Mouse (Mus musculus) stomach, postnatal 0 days (tissue): Measurements from ENCODE around the gene Ildr1. TPM values are rescaled to one million over a fixed set of nuclear protein-coding genes. Genes with fewer than 3 reads are reported as not detected.

ENCODE experiments used
- ATAC-seq: fragments of 200-750 bp; cut with Nextera tagmentation; 2 replicates; pipeline ENCODE4 v1.8.0; 2017; ENCODE audit not compliant: low FRiP score, low TSS enrichment
- DNase-seq: peaks from one replicate; pipeline ENCODE4 v3.0.0-alpha.2; 2016; ENCODE audit warnings: low spot score
- H3K27ac ChIP-seq: fragments of 300-500 bp; sonication (generic); replicated peaks from 2 replicates; pipeline ENCODE4 v1.5.1; 2014; ENCODE audit warnings: mild to moderate bottlenecking, control low read depth
- H3K27me3 ChIP-seq: fragments of 300-500 bp; sonication (generic); 2 replicates; pipeline ENCODE4 v1.6.1; 2014; ENCODE audit warnings: low read length; ENCODE audit not compliant: control insufficient read depth, insufficient read depth
- H3K36me3 ChIP-seq: fragments of 300-500 bp; sonication (generic); 2 replicates; pipeline ENCODE4 v1.6.1; 2014; ENCODE audit warnings: low read length, mixed read lengths; ENCODE audit not compliant: control insufficient read depth, insufficient read depth
- H3K4me1 ChIP-seq: fragments of 300-500 bp; sonication (generic); replicated peaks from 2 replicates; pipeline ENCODE4 v1.6.1; 2014; ENCODE audit warnings: antibody characterized with exemption; ENCODE audit not compliant: control insufficient read depth, insufficient read depth
- H3K4me2 ChIP-seq: fragments of 300-500 bp; sonication (generic); replicated peaks from 2 replicates; pipeline ENCODE4 v1.6.1; 2014; ENCODE audit warnings: low read depth, mild to moderate bottlenecking, control low read depth, moderate library complexity
- H3K4me3 ChIP-seq: fragments of 300-500 bp; sonication (generic); 2 replicates; pipeline ENCODE4 v1.5.1; 2014; ENCODE audit warnings: low read depth, low read length, control low read depth
- H3K9ac ChIP-seq: fragments of 300-500 bp; sonication (generic); 2 replicates; pipeline ENCODE4 v1.6.1; 2014; ENCODE audit warnings: mild to moderate bottlenecking, low read length, control low read depth, mixed read lengths
- H3K9me3 ChIP-seq: fragments of 300-500 bp; sonication (generic); 2 replicates; pipeline ENCODE4 v1.6.1; 2016; ENCODE audit warnings: low read length; ENCODE audit not compliant: control insufficient read depth
- CTCF ChIP-seq: IDR thresholded peaks from 2 replicates; pipeline ENCODE4 v1.5.1; 2016; ENCODE audit warnings: antibody characterized with exemption, low read depth, mild to moderate bottlenecking, moderate library complexity
- EP300 ChIP-seq: optimal IDR thresholded peaks from 2 replicates; pipeline ENCODE3; 2016; ENCODE audit warnings: antibody characterized with exemption
- WGBS: fragments of 180-500 bp; shearing (Covaris S2); extraction: QIAGEN DNeasy Blood & Tissue Kit; methylation state at CpG from one replicate; pipeline ENCODE4 v1.1.7; 2014; 5-methylcytosine and 5-hydroxymethylcytosine counted together
- polyA plus RNA-seq: library from polyadenylated mRNA; unstranded; fragments of >200 nt; fragmentation: Nextera tagmentation; extraction: Ambion mirVana; gene quantifications from 2 replicates; pipeline ENCODE4 v1.2.1, GENCODE M21; 2015

The Ildr1 gene
- polyA plus RNA-seq, 1 experiment from 2014 or later = 2.5 TPM

DNA sequence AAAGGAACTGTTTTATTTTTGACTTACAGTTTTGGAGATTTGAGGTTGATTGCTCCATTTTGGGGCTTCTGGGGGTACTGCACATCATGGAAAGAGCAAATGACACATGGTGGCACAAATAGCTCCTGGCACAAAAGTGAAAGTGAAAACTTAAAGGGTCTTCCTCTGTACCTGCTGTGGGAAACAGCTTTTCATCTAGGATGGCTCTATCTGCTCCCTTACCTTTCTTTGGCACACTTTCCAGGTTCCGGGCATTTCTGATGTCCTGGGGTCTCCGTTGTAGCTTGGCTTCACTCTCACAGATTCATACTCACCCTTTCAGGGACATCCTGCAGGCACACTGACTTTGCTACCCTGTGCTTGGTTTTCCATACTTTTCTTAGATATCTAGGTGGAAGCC is 5.7 kb upstream of the Ildr1 start:
- no peak for DNase-seq
- no peak overlapping the region for H3K9ac ChIP-seq
- 90% methylated on average over 2 of the region's 2 CpGs for WGBS
- H3K4me2 ChIP-seq = no peak overlapping the region
- no peak overlapping the region for H3K4me3 ChIP-seq
- H3K27me3 ChIP-seq = no peaks in the 10 kb centered on the region
- TF ChIP-seq EP300 = no peak
- no peak for TF ChIP-seq CTCF
- no peak for ATAC-seq
- no peaks in the 10 kb centered on the region for H3K36me3 ChIP-seq
- H3K9me3 ChIP-seq = no peaks in the 10 kb centered on the region
- no peaks in the 10 kb centered on the region for H3K4me1 ChIP-seq
- H3K27ac ChIP-seq = no peak overlapping the region

DNA sequence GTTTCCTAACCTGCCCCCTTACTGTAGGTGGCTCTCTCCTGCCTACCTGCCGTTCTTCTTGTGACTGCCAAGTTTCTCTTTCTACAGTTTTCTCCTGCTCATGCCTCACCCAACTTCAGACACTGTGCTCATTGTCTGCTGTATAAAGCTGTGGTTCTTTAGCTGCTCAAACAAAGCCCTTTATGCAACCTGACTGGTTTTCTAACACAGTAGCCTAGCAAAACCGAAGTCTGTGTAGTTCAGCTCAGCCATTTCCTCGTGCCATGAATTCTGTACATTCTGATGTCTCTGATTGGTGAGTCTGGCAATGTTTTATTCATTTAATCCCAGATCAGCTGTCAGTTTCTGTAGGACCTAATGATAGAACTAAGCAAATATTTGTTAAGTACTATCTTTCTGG is 2.3 kb upstream of the Ildr1 start:
- H3K27ac ChIP-seq = no peak overlapping the region
- no peaks in the 10 kb centered on the region for H3K9me3 ChIP-seq
- H3K4me3 ChIP-seq = no peak overlapping the region
- no peak for DNase-seq
- WGBS = 46% methylated on average over 3 of the region's 3 CpGs
- TF ChIP-seq CTCF (no peak), EP300 (no peak)
- no peaks in the 10 kb centered on the region; the same call in 1 of the 2 replicates for H3K27me3 ChIP-seq
- H3K4me2 ChIP-seq = no peak overlapping the region
- H3K9ac ChIP-seq = no peak overlapping the region
- no peaks in the 10 kb centered on the region for H3K36me3 ChIP-seq
- H3K4me1 ChIP-seq = no peaks in the 10 kb centered on the region
- 0 out of 2 replicates have a peak, but pooled peaks have one; percentile 45 for ATAC-seq

DNA sequence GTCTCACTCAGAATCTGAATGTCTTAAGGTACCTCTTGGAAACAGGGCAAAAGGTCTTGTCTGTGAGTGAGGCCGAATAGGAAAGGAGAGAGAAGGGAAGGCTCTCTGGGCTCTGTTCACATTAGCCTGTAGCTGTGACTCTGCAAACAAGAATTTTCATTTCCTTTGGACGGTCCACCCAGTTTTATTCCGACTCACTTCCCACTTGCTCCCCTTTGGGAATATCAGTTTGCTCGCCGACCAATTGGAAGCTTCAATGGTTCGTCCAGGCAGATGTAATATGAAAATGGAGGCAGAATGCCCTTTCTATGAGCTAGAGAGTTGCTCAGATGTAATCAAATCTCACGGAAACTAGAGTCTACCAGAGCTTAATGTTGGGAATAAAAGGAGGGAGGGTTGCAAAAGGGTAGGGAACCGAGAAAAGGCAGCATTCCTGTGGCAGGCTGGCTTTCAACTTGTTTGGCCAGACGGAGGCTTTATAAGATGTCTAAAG is 1.1 kb downstream of the Ildr1 start:
- ATAC-seq (no peak), DNase-seq (no peak)
- Histone ChIP-seq H3K4me1 (no peaks in the 10 kb centered on the region), H3K9me3 (no peaks in the 10 kb centered on the region), H3K27ac (no peak overlapping the region), H3K4me3 (no peak overlapping the region), H3K4me2 (no peak overlapping the region), H3K27me3 (no peaks in the 10 kb centered on the region; the same call in 1 of the 2 replicates), H3K36me3 (no peaks in the 10 kb centered on the region), H3K9ac (no peak overlapping the region)
- TF ChIP-seq CTCF = no peak
- no peak for TF ChIP-seq EP300
- 55% methylated on average over 9 of the region's 9 CpGs for WGBS

DNA sequence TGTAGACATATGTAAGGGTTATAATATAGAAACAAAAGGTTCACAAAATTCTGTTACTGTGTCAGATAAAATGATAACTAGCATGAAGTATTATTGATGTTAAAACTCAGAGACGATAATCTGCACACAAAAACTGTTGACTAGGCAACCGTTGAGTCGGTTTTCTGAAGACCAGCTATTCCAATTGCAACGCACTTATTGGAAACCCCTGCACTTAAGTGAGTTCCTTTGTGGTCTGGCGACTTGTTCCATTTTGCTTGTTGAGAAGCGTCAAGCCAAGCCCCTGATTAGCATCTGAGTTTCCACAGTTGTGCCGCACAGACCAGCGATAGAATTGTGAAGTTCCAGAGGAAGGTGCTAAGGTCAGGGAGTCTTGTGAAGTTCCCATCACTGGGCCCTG is 3.6 kb downstream of the Ildr1 start:
- Histone ChIP-seq H3K4me2 (no peak overlapping the region), H3K4me1 (no peaks in the 10 kb centered on the region), H3K4me3 (no peak overlapping the region), H3K9ac (no peak overlapping the region), H3K9me3 (no peaks in the 10 kb centered on the region), H3K27me3 (no peaks in the 10 kb centered on the region; the same call in 1 of the 2 replicates), H3K27ac (no peak overlapping the region), H3K36me3 (no peaks in the 10 kb centered on the region)
- TF ChIP-seq CTCF = no peak
- no peak for TF ChIP-seq EP300
- no peak for DNase-seq
- no peak for ATAC-seq
- WGBS = 84% methylated on average over 8 of the region's 8 CpGs

DNA sequence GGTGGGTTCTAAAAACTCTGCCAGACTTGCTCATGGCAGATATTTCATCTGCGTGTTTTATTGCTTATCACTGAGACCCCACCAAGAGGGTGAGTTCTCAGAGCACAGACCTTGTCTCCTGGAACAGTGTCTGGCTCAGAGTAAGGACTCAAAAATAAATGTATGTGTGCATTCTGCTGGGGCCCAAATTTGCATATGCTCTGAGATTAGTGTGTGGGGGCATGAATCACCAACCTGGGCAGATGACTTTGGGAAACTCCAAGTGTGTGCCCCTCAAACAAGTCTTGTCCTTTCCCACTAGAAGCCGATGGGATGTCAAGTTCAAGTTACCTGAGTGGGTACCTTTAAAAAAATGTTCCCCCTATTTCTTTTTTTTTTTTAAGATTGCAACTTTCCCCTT is 6.7 kb downstream of the Ildr1 start:
- TF ChIP-seq CTCF (no peak), EP300 (no peak)
- Histone ChIP-seq H3K4me1 (no peaks in the 10 kb centered on the region), H3K36me3 (no peaks in the 10 kb centered on the region), H3K4me2 (no peak overlapping the region), H3K27me3 (no peaks in the 10 kb centered on the region; the same call in 1 of the 2 replicates), H3K9ac (no peak overlapping the region), H3K27ac (no peak overlapping the region), H3K9me3 (no peaks in the 10 kb centered on the region), H3K4me3 (no peak overlapping the region)
- DNase-seq (no peak), ATAC-seq (no peak)
- 77% methylated on average over 2 of the region's 2 CpGs for WGBS

DNA sequence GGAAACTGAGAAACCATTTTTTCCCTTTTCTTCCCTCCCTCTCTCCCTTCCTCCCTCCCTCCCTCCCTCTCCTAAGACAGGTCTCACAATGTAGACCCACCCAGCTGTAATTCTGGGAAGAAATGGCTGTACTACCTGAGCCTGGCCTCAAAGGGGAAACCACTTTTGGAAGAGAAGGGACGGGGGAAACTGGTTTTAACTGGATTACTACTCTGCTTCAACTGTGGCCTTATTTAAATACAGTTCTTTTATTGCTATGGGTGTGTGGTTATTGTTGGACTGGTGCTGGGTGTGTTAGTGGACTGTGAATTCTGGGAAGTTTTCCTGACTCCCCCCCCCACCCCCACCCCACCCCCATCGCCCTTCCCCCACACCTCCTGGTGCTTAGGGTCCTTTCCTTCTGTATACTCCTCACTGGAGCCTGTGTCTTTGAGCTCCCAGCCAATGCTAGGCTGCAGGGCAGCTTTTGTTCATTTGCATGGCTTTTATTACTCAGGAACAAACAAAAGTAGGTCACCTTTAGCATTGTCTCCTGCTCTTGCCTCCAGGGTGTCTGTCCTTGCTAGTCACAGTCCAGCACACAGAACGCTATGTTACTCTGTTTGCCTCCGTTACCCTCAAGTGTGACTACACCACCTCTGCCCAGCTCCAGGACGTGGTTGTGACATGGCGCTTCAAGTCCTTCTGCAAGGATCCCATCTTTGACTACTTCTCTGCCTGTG is 14.1 kb downstream of the Ildr1 start:
- no peaks in the 10 kb centered on the region for H3K4me1 ChIP-seq
- no peak overlapping the region for H3K9ac ChIP-seq
- TF ChIP-seq CTCF (no peak), EP300 (no peak)
- H3K27ac ChIP-seq = no peak overlapping the region
- no peaks in the 10 kb centered on the region; the same call in 1 of the 2 replicates for H3K27me3 ChIP-seq
- no peaks in the 10 kb centered on the region for H3K9me3 ChIP-seq
- H3K4me3 ChIP-seq = no peak overlapping the region
- no peaks in the 10 kb centered on the region for H3K36me3 ChIP-seq
- 59% methylated on average over 6 of the region's 6 CpGs for WGBS
- DNase-seq = no peak
- ATAC-seq = peak; percentile 53; the same call in 1 of the 2 replicates
- H3K4me2 ChIP-seq = no peak overlapping the region
